Mouse (Mus musculus) limb, embryonic 12.5 days (tissue): ENCODE data around the gene Itk. TPM values are rescaled to one million over a fixed set of nuclear protein-coding genes. Genes with fewer than 3 reads are reported as not detected.

Experiments
- ATAC-seq: fragments of 200-750 bp; cut with Nextera tagmentation; 2 replicates; pipeline ENCODE4 v1.8.0; 2017; ENCODE audit warnings: low read depth, moderate TSS enrichment; ENCODE audit not compliant: insufficient number of reproducible peaks, insufficient read depth, low FRiP score, low TSS enrichment
- H3K27ac ChIP-seq: fragments of 300-500 bp; sonication (generic); 2 replicates; pipeline ENCODE4 v1.5.1; 2016; ENCODE audit warnings: mild to moderate bottlenecking, moderate library complexity
- H3K27me3 ChIP-seq: fragments of 300-500 bp; sonication (generic); 2 replicates; pipeline ENCODE4 v1.6.1; 2016; ENCODE audit warnings: mild to moderate bottlenecking, moderate library complexity
- H3K36me3 ChIP-seq: fragments of 300-500 bp; sonication (generic); 2 replicates; pipeline ENCODE4 v1.6.1; 2016; ENCODE audit warnings: mild to moderate bottlenecking, moderate library complexity
- H3K4me1 ChIP-seq: fragments of 300-500 bp; sonication (generic); replicated peaks from 2 replicates; pipeline ENCODE4 v1.6.1; 2016
- H3K4me2 ChIP-seq: fragments of 300-500 bp; sonication (generic); 2 replicates; pipeline ENCODE4 v1.6.1; 2016; ENCODE audit warnings: mild to moderate bottlenecking, moderate library complexity
- H3K4me3 ChIP-seq: fragments of 300-500 bp; sonication (generic); replicated peaks from 2 replicates; pipeline ENCODE4 v1.5.1; 2016; ENCODE audit warnings: mild to moderate bottlenecking
- H3K9ac ChIP-seq: fragments of 300-500 bp; sonication (generic); replicated peaks from 2 replicates; pipeline ENCODE4 v1.6.1; 2016; ENCODE audit warnings: mild to moderate bottlenecking, moderate library complexity
- H3K9me3 ChIP-seq: fragments of 300-500 bp; sonication (generic); 2 replicates; pipeline ENCODE4 v1.6.1; 2016; ENCODE audit warnings: mild to moderate bottlenecking, moderate library complexity
- WGBS: fragments of 180-500 bp; shearing (Covaris S2); methylation state at CpG from one replicate; pipeline ENCODE4 v1.1.7; 2016; 5-methylcytosine and 5-hydroxymethylcytosine counted together
- polyA plus RNA-seq: library from polyadenylated mRNA; unstranded; fragments of >200 nt; fragmentation: Nextera tagmentation; extraction: Ambion mirVana; gene quantifications from 2 replicates; pipeline ENCODE4 v1.2.1, GENCODE M21; 2016

Itk gene
- polyA plus RNA-seq, 1 experiment from 2014 or later, result not detected

- Histone ChIP-seq H3K9me3 (no peaks in the 10 kb centered on the region), H3K36me3 (no peaks in the 10 kb centered on the region), H3K4me3 (no peak overlapping the region), H3K27ac (peak overlapping the region; percentile 74), H3K4me2 (no peak overlapping the region), H3K9ac (no peak overlapping the region), H3K27me3 (no peaks in the 10 kb centered on the region), H3K4me1 (peaks cover 32% of the 10 kb centered on the region)
- peak; percentile 85 for ATAC-seq
- WGBS, result 9% methylated on average over 2 of the region's 2 CpGs
Measured at GRCm38 (mm10) chr11:46349681-46350410, 39.5 kb downstream of the Itk start.

- Histone ChIP-seq H3K4me2 (no peak overlapping the region), H3K9ac (no peak overlapping the region), H3K9me3 (no peaks in the 10 kb centered on the region), H3K27ac (no peak overlapping the region), H3K27me3 (no peaks in the 10 kb centered on the region), H3K4me1 (peaks cover 42% of the 10 kb centered on the region), H3K36me3 (no peaks in the 10 kb centered on the region), H3K4me3 (no peak overlapping the region)
- ATAC-seq, result no peak
- 86% methylated on average over 3 of the region's 3 CpGs for WGBS
Measured at GRCm38 (mm10) chr11:46348416-46348815, 40.9 kb downstream of the Itk start.

- no peak for ATAC-seq
- peaks cover 45% of the 10 kb centered on the region for H3K4me1 ChIP-seq
Measured at GRCm38 (mm10) chr11:46347756-46348155, 41.6 kb downstream of the Itk start.

GRCm38 (mm10) chr11:46343886-46344546 is 45.3 kb downstream of the Itk start:
- 29% methylated on average over 5 of the region's 5 CpGs for WGBS

More at GRCm38 (mm10) chr11:46347756-46348155, 41.6 kb downstream of the Itk start:
- H3K9me3 ChIP-seq, result no peaks in the 10 kb centered on the region
- H3K4me2 ChIP-seq, result no peak overlapping the region
- WGBS, result 74% methylated on average over 5 of the region's 5 CpGs
- H3K27ac ChIP-seq, result peak overlapping the region; percentile 53; the same call in 1 of the 2 replicates
- no peak overlapping the region for H3K4me3 ChIP-seq
- H3K9ac ChIP-seq, result no peak overlapping the region
- no peaks in the 10 kb centered on the region for H3K36me3 ChIP-seq
- H3K27me3 ChIP-seq, result no peaks in the 10 kb centered on the region

GRCm38 (mm10) chr11:46341960-46342359 is 47.4 kb downstream of the Itk start:
- H3K4me1 ChIP-seq, result peaks cover 17% of the 10 kb centered on the region
- no peaks in the 10 kb centered on the region for H3K36me3 ChIP-seq
- no peak overlapping the region for H3K9ac ChIP-seq
- no peaks in the 10 kb centered on the region for H3K27me3 ChIP-seq
- H3K9me3 ChIP-seq, result no peaks in the 10 kb centered on the region
- H3K4me3 ChIP-seq, result no peak overlapping the region
- WGBS, result 96% methylated on average over 4 of the region's 4 CpGs
- no peak overlapping the region for H3K27ac ChIP-seq
- no peak overlapping the region for H3K4me2 ChIP-seq
- ATAC-seq, result no peak

More at GRCm38 (mm10) chr11:46343886-46344546, 45.3 kb downstream of the Itk start:
- Histone ChIP-seq H3K4me1 (peaks cover 35% of the 10 kb centered on the region), H3K9me3 (no peaks in the 10 kb centered on the region), H3K9ac (no peak overlapping the region), H3K4me2 (no peak overlapping the region), H3K27ac (no peak overlapping the region), H3K36me3 (no peaks in the 10 kb centered on the region), H3K4me3 (no peak overlapping the region), H3K27me3 (no peaks in the 10 kb centered on the region)
- ATAC-seq, result no peak

- Histone ChIP-seq H3K4me3 (no peak overlapping the region), H3K4me2 (no peak overlapping the region), H3K36me3 (no peaks in the 10 kb centered on the region), H3K27me3 (no peaks in the 10 kb centered on the region), H3K9ac (no peak overlapping the region), H3K4me1 (no peaks in the 10 kb centered on the region), H3K9me3 (no peaks in the 10 kb centered on the region), H3K27ac (no peak overlapping the region)
- ATAC-seq, result no peak
- 80% methylated on average over 5 of the region's 5 CpGs for WGBS
Measured at GRCm38 (mm10) chr11:46336020-46336419, 53.3 kb downstream of the Itk start.

- H3K36me3 ChIP-seq, result no peaks in the 10 kb centered on the region
- H3K4me2 ChIP-seq, result no peak overlapping the region
- H3K27ac ChIP-seq, result no peak overlapping the region
- H3K4me3 ChIP-seq, result no peak overlapping the region
- WGBS, result 93% methylated on average over 8 of the region's 8 CpGs
- H3K27me3 ChIP-seq, result no peaks in the 10 kb centered on the region
- ATAC-seq, result no peak
- H3K9ac ChIP-seq, result no peak overlapping the region
- H3K4me1 ChIP-seq, result no peaks in the 10 kb centered on the region
- H3K9me3 ChIP-seq, result no peaks in the 10 kb centered on the region
Measured at GRCm38 (mm10) chr11:46332217-46332616, 57.1 kb downstream of the Itk start.

GRCm38 (mm10) chr11:46326271-46327015 is 62.9 kb downstream of the Itk start:
- H3K27me3 ChIP-seq, result no peaks in the 10 kb centered on the region
- 86% methylated on average over 16 of the region's 16 CpGs for WGBS
- H3K9me3 ChIP-seq, result no peaks in the 10 kb centered on the region
- H3K4me3 ChIP-seq, result no peak overlapping the region
- no peaks in the 10 kb centered on the region for H3K36me3 ChIP-seq
- H3K9ac ChIP-seq, result no peak overlapping the region
- no peak overlapping the region for H3K27ac ChIP-seq
- H3K4me1 ChIP-seq, result peaks cover 6% of the 10 kb centered on the region
- ATAC-seq, result no peak
- no peak overlapping the region for H3K4me2 ChIP-seq

- H3K27me3 ChIP-seq, result no peaks in the 10 kb centered on the region
- H3K9ac ChIP-seq, result no peak overlapping the region
- H3K4me1 ChIP-seq, result peaks cover 9% of the 10 kb centered on the region
- no peak overlapping the region for H3K4me3 ChIP-seq
- WGBS, result 31% methylated on average over 7 of the region's 7 CpGs
- no peak overlapping the region for H3K4me2 ChIP-seq
- no peak; the same call in 1 of the 2 replicates for ATAC-seq
- H3K27ac ChIP-seq, result no peak overlapping the region
- H3K9me3 ChIP-seq, result no peaks in the 10 kb centered on the region
- no peaks in the 10 kb centered on the region for H3K36me3 ChIP-seq
Measured at GRCm38 (mm10) chr11:46321559-46321958, 67.8 kb downstream of the Itk start.

- ATAC-seq, result no peak
- H3K27me3 ChIP-seq, result peaks cover 6% of the 10 kb centered on the region; the same call in 1 of the 2 replicates
- H3K36me3 ChIP-seq, result no peaks in the 10 kb centered on the region
- no peak overlapping the region for H3K4me3 ChIP-seq
- H3K4me2 ChIP-seq, result no peak overlapping the region
- no peak overlapping the region for H3K9ac ChIP-seq
- 51% methylated on average over 7 of the region's 7 CpGs for WGBS
- H3K9me3 ChIP-seq, result no peaks in the 10 kb centered on the region
- peaks cover 36% of the 10 kb centered on the region for H3K4me1 ChIP-seq
- H3K27ac ChIP-seq, result 0 out of 2 replicates have a peak overlapping the region, but pooled peaks have one; percentile 5
Measured at GRCm38 (mm10) chr11:46314534-46314933, 74.8 kb downstream of the Itk start.

GRCm38 (mm10) chr11:46313851-46314250 is 75.5 kb downstream of the Itk start:
- Histone ChIP-seq H3K27ac (no peak overlapping the region), H3K36me3 (no peaks in the 10 kb centered on the region), H3K4me2 (no peak overlapping the region), H3K9ac (no peak overlapping the region), H3K27me3 (peaks cover 6% of the 10 kb centered on the region; the same call in 1 of the 2 replicates), H3K9me3 (no peaks in the 10 kb centered on the region), H3K4me1 (peaks cover 43% of the 10 kb centered on the region), H3K4me3 (no peak overlapping the region)
- 77% methylated on average over 6 of the region's 6 CpGs for WGBS
- no peak for ATAC-seq
